Mouse (Mus musculus): Measurements from ENCODE around the gene Gm10670. TPM values are rescaled to one million over a fixed set of nuclear protein-coding genes. Genes with fewer than 3 reads are reported as not detected.
"Not testable (repeated sequence)": the region's sequence is repeated elsewhere in the genome, so short reads cannot be mapped to it uniquely, and the experiment has no call there.

The Gm10670 gene
- not detected in 2 replicates for total RNA-seq (2017)

DNA sequence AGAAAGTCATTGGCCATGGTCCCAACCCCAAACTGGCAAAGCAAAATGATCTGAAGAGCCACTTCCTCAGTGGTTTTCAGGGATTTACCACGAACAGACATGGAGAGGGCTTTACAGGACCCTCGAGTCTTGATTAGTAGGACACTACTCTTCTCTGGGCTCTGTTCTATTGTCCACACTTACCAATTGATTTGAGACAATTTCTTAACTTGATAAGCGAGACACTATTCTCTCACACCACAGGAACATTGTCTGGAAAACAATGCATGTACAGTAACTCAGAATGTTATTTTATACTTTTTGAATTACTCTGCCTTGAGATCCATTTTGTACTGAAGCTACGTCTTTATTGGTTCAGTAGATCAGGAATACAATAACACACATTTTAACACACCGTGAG is at the start of gene Gm10670:
Gm10670 (minus strand) TSS at position 101 of the 400 bp plus-strand sequence.
- ATAC-seq (replicated peaks; ENCODE audit: low read depth, poor library complexity, severe bottlenecking): not testable (repeated sequence)

DNA sequence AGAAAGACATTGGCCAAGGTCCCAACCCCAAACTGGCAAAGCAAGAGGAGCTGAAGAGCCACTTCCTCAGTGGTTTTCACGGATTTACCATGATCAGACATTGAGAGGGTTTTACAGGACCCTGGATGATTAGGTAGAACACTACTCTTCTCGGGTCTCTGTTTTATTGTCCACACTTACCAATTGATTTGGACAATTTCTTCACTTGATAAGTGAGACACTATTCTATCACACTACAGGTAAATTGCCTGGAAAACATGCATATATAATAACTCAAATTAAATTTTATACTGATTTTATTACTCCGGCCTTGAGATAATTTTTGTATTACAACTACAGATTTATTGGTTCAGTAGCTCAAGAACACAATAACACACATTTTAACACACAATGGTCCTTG is 35.7 kb upstream of the Gm10670 start, which contains the start of gene Vmn1r103:
Vmn1r103 (minus strand) TSS at position 101 of the 400 bp plus-strand sequence.
- ATAC-seq (replicated peaks; ENCODE audit: low read depth, poor library complexity, severe bottlenecking): not testable (repeated sequence)

- not testable (repeated sequence) for ATAC-seq (replicated peaks; ENCODE audit: low read depth, poor library complexity, severe bottlenecking)
Measured at GRCm38 (mm10) chr7:20442493-20442892, 32.2 kb downstream of the Gm10670 start, which contains the start of gene Vmn1r101. Gene Vmn1r101, minus strand, starts transcription at chr7:20442593.

Other genes with a start within 250 kb of the Gm10670 start
- gene Gm4498, start 241.1 kb downstream of the Gm10670 start, total RNA-seq (2017): not detected in 2 replicates
- gene Gm5890, start 212.1 kb downstream of the Gm10670 start, total RNA-seq (2017): not detected in 2 replicates
- not detected in 2 replicates for gene Gm4133, start 140.9 kb downstream of the Gm10670 start, total RNA-seq (2017)
- not detected in 2 replicates for gene Gm5728, start 99.5 kb downstream of the Gm10670 start, total RNA-seq (2017)
- not detected in 2 replicates for gene Vmn1r100, start 57.0 kb downstream of the Gm10670 start, total RNA-seq (2017)
- not detected in 2 replicates for gene Vmn1r101, start 32.3 kb downstream of the Gm10670 start, total RNA-seq (2017)
- not detected in 2 replicates for gene Vmn1r103, start 35.6 kb upstream of the Gm10670 start, total RNA-seq (2017)
- gene Vmn1r104, start 58.9 kb upstream of the Gm10670 start, total RNA-seq (2017): not detected in 2 replicates
- not detected in 2 replicates for gene Gm5726, start 70.8 kb upstream of the Gm10670 start, total RNA-seq (2017)
- gene Gm4141, start 101.3 kb upstream of the Gm10670 start, total RNA-seq (2017): not detected in 2 replicates
- gene Gm4513, start 124.1 kb upstream of the Gm10670 start, total RNA-seq (2017): not detected in 2 replicates
- gene Vmn1r107, start 194.0 kb upstream of the Gm10670 start, total RNA-seq (2017): not detected in 2 replicates
- gene Vmn1r111, start 228.3 kb upstream of the Gm10670 start, total RNA-seq (2017): not detected in 2 replicates

Data from common myeloid progenitor, adult 5-6 weeks (primary cell).